Mouse (Mus musculus): ENCODE data around the gene Lhx1. TPM values are rescaled to one million over a fixed set of nuclear protein-coding genes. Genes with fewer than 3 reads are reported as not detected.

Gene Lhx1
- polyA plus RNA-seq, 1 experiment from 2014 or later, result 7.2 TPM

GRCm38 (mm10) chr11:84565224-84565623 is 39.9 kb upstream of the Lhx1 start:
- H3K9ac ChIP-seq (ENCODE audit: low read length), result no peak overlapping the region
- H3K36me3 ChIP-seq (ENCODE audit: control insufficient read depth, insufficient read depth, low read length), result no peaks in the 10 kb centered on the region
- H3K27me3 ChIP-seq (replicated peaks; ENCODE audit: control insufficient read depth, insufficient read depth, low read length), result peaks cover 11% of the 10 kb centered on the region; the same call in 1 of the 2 replicates
- H3K27ac ChIP-seq (ENCODE audit: low read depth, low read length), result no peak overlapping the region
- H3K4me1 ChIP-seq (ENCODE audit: control insufficient read depth, insufficient read depth, low read length), result peaks cover 22% of the 10 kb centered on the region
- H3K9me3 ChIP-seq (replicated peaks; ENCODE audit: control insufficient read depth, low read length), result no peaks in the 10 kb centered on the region
- DNase-seq (ENCODE audit: low spot score) (no peak), ATAC-seq (no peak)
- 86% methylated on average over 3 of the region's 3 CpGs for WGBS
- no peak overlapping the region for H3K4me2 ChIP-seq (ENCODE audit: low read length)
- no peak overlapping the region for H3K4me3 ChIP-seq (ENCODE audit: low read depth, low read length)

GRCm38 (mm10) chr11:84563360-84563759 is 38.0 kb upstream of the Lhx1 start:
- peaks cover 11% of the 10 kb centered on the region; the same call in 1 of the 2 replicates for H3K27me3 ChIP-seq (replicated peaks; ENCODE audit: control insufficient read depth, insufficient read depth, low read length)
- 29% methylated on average over 7 of the region's 7 CpGs for WGBS
- ATAC-seq (no peak), DNase-seq (ENCODE audit: low spot score) (no peak)
- peaks cover 11% of the 10 kb centered on the region for H3K4me1 ChIP-seq (ENCODE audit: control insufficient read depth, insufficient read depth, low read length)
- H3K36me3 ChIP-seq (ENCODE audit: control insufficient read depth, insufficient read depth, low read length), result no peaks in the 10 kb centered on the region
- no peak overlapping the region for H3K9ac ChIP-seq (ENCODE audit: low read length)
- H3K9me3 ChIP-seq (replicated peaks; ENCODE audit: control insufficient read depth, low read length), result no peaks in the 10 kb centered on the region
- no peak overlapping the region for H3K4me3 ChIP-seq (ENCODE audit: low read depth, low read length)
- no peak overlapping the region for H3K27ac ChIP-seq (ENCODE audit: low read depth, low read length)
- H3K4me2 ChIP-seq (ENCODE audit: low read length), result no peak overlapping the region

- 10% methylated on average over 9 of the region's 9 CpGs for WGBS
- H3K9ac ChIP-seq (ENCODE audit: low read length), result no peak overlapping the region
- H3K4me2 ChIP-seq (ENCODE audit: low read length), result no peak overlapping the region
- H3K9me3 ChIP-seq (replicated peaks; ENCODE audit: control insufficient read depth, low read length), result no peaks in the 10 kb centered on the region
- DNase-seq (ENCODE audit: low spot score) (no peak), ATAC-seq (peak; percentile 32; the same call in 1 of the 2 replicates)
- H3K4me1 ChIP-seq (ENCODE audit: control insufficient read depth, insufficient read depth, low read length), result peaks cover 9% of the 10 kb centered on the region
- H3K4me3 ChIP-seq (ENCODE audit: low read depth, low read length), result no peak overlapping the region
- no peaks in the 10 kb centered on the region for H3K36me3 ChIP-seq (ENCODE audit: control insufficient read depth, insufficient read depth, low read length)
- peaks cover 6% of the 10 kb centered on the region; the same call in 1 of the 2 replicates for H3K27me3 ChIP-seq (replicated peaks; ENCODE audit: control insufficient read depth, insufficient read depth, low read length)
- H3K27ac ChIP-seq (ENCODE audit: low read depth, low read length), result no peak overlapping the region
Measured at GRCm38 (mm10) chr11:84562758-84563347, 37.5 kb upstream of the Lhx1 start.

- no peak overlapping the region for H3K9ac ChIP-seq (ENCODE audit: low read length)
- DNase-seq (ENCODE audit: low spot score), result no peak
- peaks cover 6% of the 10 kb centered on the region for H3K27me3 ChIP-seq (replicated peaks; ENCODE audit: control insufficient read depth, insufficient read depth, low read length)
- H3K9me3 ChIP-seq (replicated peaks; ENCODE audit: control insufficient read depth, low read length), result no peaks in the 10 kb centered on the region
- no peak overlapping the region for H3K4me2 ChIP-seq (ENCODE audit: low read length)
- WGBS, result 73% methylated on average over 3 of the region's 5 CpGs
- no peak; the same call in 1 of the 2 replicates for ATAC-seq
- no peak overlapping the region for H3K4me3 ChIP-seq (ENCODE audit: low read depth, low read length)
- H3K27ac ChIP-seq (ENCODE audit: low read depth, low read length), result no peak overlapping the region
- no peaks in the 10 kb centered on the region for H3K36me3 ChIP-seq (ENCODE audit: control insufficient read depth, insufficient read depth, low read length)
- H3K4me1 ChIP-seq (ENCODE audit: control insufficient read depth, insufficient read depth, low read length), result peaks cover 9% of the 10 kb centered on the region
Measured at GRCm38 (mm10) chr11:84561546-84561945, 36.2 kb upstream of the Lhx1 start.

GRCm38 (mm10) chr11:84553821-84554450 is 28.6 kb upstream of the Lhx1 start:
- peak; percentile 60 for DNase-seq (ENCODE audit: low spot score)

GRCm38 (mm10) chr11:84551296-84551695 is 26.0 kb upstream of the Lhx1 start:
- H3K9ac ChIP-seq (ENCODE audit: low read length), result no peak overlapping the region
- H3K27me3 ChIP-seq (replicated peaks; ENCODE audit: control insufficient read depth, insufficient read depth, low read length), result peaks cover 48% of the 10 kb centered on the region
- no peaks in the 10 kb centered on the region for H3K9me3 ChIP-seq (replicated peaks; ENCODE audit: control insufficient read depth, low read length)
- ATAC-seq, result no peak
- H3K4me1 ChIP-seq (ENCODE audit: control insufficient read depth, insufficient read depth, low read length), result peaks cover 11% of the 10 kb centered on the region; the same call in 1 of the 2 replicates
- H3K36me3 ChIP-seq (ENCODE audit: control insufficient read depth, insufficient read depth, low read length), result no peaks in the 10 kb centered on the region
- H3K27ac ChIP-seq (ENCODE audit: low read depth, low read length), result no peak overlapping the region
- H3K4me3 ChIP-seq (ENCODE audit: low read depth, low read length), result no peak overlapping the region
- 89% methylated on average over 4 of the region's 4 CpGs for WGBS
- no peak for DNase-seq (ENCODE audit: low spot score)
- H3K4me2 ChIP-seq (ENCODE audit: low read length), result no peak overlapping the region

More at GRCm38 (mm10) chr11:84553821-84554450, 28.6 kb upstream of the Lhx1 start:
- WGBS, result 60% methylated on average over 14 of the region's 14 CpGs
- ATAC-seq, result peak; percentile 72
- H3K4me1 ChIP-seq (ENCODE audit: control insufficient read depth, insufficient read depth, low read length), result peaks cover 6% of the 10 kb centered on the region; the same call in 1 of the 2 replicates
- no peak overlapping the region for H3K4me3 ChIP-seq (ENCODE audit: low read depth, low read length)
- H3K9ac ChIP-seq (ENCODE audit: low read length), result no peak overlapping the region
- no peaks in the 10 kb centered on the region for H3K36me3 ChIP-seq (ENCODE audit: control insufficient read depth, insufficient read depth, low read length)
- H3K27ac ChIP-seq (ENCODE audit: low read depth, low read length), result no peak overlapping the region
- H3K4me2 ChIP-seq (ENCODE audit: low read length), result no peak overlapping the region
- peaks cover 35% of the 10 kb centered on the region for H3K27me3 ChIP-seq (replicated peaks; ENCODE audit: control insufficient read depth, insufficient read depth, low read length)
- no peaks in the 10 kb centered on the region for H3K9me3 ChIP-seq (replicated peaks; ENCODE audit: control insufficient read depth, low read length)

- WGBS, result 19% methylated on average over 6 of the region's 6 CpGs
- Histone ChIP-seq H3K27ac (ENCODE audit: low read depth, low read length) (no peak overlapping the region), H3K4me3 (ENCODE audit: low read depth, low read length) (no peak overlapping the region), H3K27me3 (replicated peaks; ENCODE audit: control insufficient read depth, insufficient read depth, low read length) (peaks cover 58% of the 10 kb centered on the region), H3K9ac (ENCODE audit: low read length) (no peak overlapping the region), H3K36me3 (ENCODE audit: control insufficient read depth, insufficient read depth, low read length) (no peaks in the 10 kb centered on the region), H3K9me3 (replicated peaks; ENCODE audit: control insufficient read depth, low read length) (no peaks in the 10 kb centered on the region), H3K4me2 (ENCODE audit: low read length) (no peak overlapping the region), H3K4me1 (ENCODE audit: control insufficient read depth, insufficient read depth, low read length) (peaks cover 11% of the 10 kb centered on the region; the same call in 1 of the 2 replicates)
- DNase-seq (ENCODE audit: low spot score) (peak; percentile 90), ATAC-seq (peak; percentile 77)
Measured at GRCm38 (mm10) chr11:84549258-84549791, 24.0 kb upstream of the Lhx1 start.

GRCm38 (mm10) chr11:84548293-84548692 is 23.0 kb upstream of the Lhx1 start:
- ATAC-seq (peak; percentile 55; the same call in 1 of the 2 replicates), DNase-seq (ENCODE audit: low spot score) (peak; percentile 74)
- Histone ChIP-seq H3K27ac (ENCODE audit: low read depth, low read length) (no peak overlapping the region), H3K36me3 (ENCODE audit: control insufficient read depth, insufficient read depth, low read length) (no peaks in the 10 kb centered on the region), H3K4me1 (ENCODE audit: control insufficient read depth, insufficient read depth, low read length) (peaks cover 11% of the 10 kb centered on the region; the same call in 1 of the 2 replicates), H3K27me3 (replicated peaks; ENCODE audit: control insufficient read depth, insufficient read depth, low read length) (peaks cover 57% of the 10 kb centered on the region), H3K4me3 (ENCODE audit: low read depth, low read length) (no peak overlapping the region), H3K9ac (ENCODE audit: low read length) (no peak overlapping the region), H3K4me2 (ENCODE audit: low read length) (no peak overlapping the region), H3K9me3 (replicated peaks; ENCODE audit: control insufficient read depth, low read length) (no peaks in the 10 kb centered on the region)
- WGBS, result 14% methylated on average over 2 of the region's 2 CpGs

- no peak overlapping the region for H3K27ac ChIP-seq (ENCODE audit: low read depth, low read length)
- ATAC-seq, result no peak
- DNase-seq (ENCODE audit: low spot score), result no peak
Measured at GRCm38 (mm10) chr11:84539981-84540380, 14.6 kb upstream of the Lhx1 start.

More at GRCm38 (mm10) chr11:84539981-84540380, 14.6 kb upstream of the Lhx1 start:
- WGBS, result 4% methylated on average over 4 of the region's 4 CpGs
- Histone ChIP-seq H3K9me3 (replicated peaks; ENCODE audit: control insufficient read depth, low read length) (no peaks in the 10 kb centered on the region), H3K4me1 (ENCODE audit: control insufficient read depth, insufficient read depth, low read length) (no peaks in the 10 kb centered on the region), H3K4me3 (ENCODE audit: low read depth, low read length) (no peak overlapping the region), H3K27me3 (replicated peaks; ENCODE audit: control insufficient read depth, insufficient read depth, low read length) (peaks cover 70% of the 10 kb centered on the region), H3K36me3 (ENCODE audit: control insufficient read depth, insufficient read depth, low read length) (no peaks in the 10 kb centered on the region), H3K4me2 (ENCODE audit: low read length) (no peak overlapping the region), H3K9ac (ENCODE audit: low read length) (no peak overlapping the region)

All from forebrain, embryonic 14.5 days (tissue).